Mouse (Mus musculus) liver, embryonic 14.5 days (tissue): ENCODE results near the gene Tada2b.

ENCODE experiments used
- CTCF ChIP-seq: IDR thresholded peaks from 2 replicates; pipeline ENCODE4 v1.5.1; 2016; ENCODE audit warnings: antibody characterized with exemption, low read depth, control low read depth
- EP300 ChIP-seq: IDR thresholded peaks from 2 replicates; pipeline ENCODE4 v1.6.1; 2016; ENCODE audit warnings: antibody characterized with exemption, low read depth

- TF ChIP-seq CTCF (no peak), EP300 (no peak)
These were observed 12.9 kb downstream of the Tada2b start for GRCm38 (mm10) chr5:36471206-36471605.
